Mouse (Mus musculus) urinary bladder, postnatal 14 days (tissue): ENCODE data around the gene Dok7.

Experiments
- DNase-seq: peaks from one replicate; pipeline ENCODE4 v3.0.0; 2021; ENCODE audit warnings: low spot score

The Dok7 gene

GRCm38 (mm10) chr5:35056604-35057432, at the start of gene Dok7:
Gene Dok7 (plus strand): TSS chr5:35056766.
- peak; percentile 31 for DNase-seq

GRCm38 (mm10) chr5:35009163-35009562, 47.4 kb upstream of the Dok7 start:
- no peak for DNase-seq

DNA sequence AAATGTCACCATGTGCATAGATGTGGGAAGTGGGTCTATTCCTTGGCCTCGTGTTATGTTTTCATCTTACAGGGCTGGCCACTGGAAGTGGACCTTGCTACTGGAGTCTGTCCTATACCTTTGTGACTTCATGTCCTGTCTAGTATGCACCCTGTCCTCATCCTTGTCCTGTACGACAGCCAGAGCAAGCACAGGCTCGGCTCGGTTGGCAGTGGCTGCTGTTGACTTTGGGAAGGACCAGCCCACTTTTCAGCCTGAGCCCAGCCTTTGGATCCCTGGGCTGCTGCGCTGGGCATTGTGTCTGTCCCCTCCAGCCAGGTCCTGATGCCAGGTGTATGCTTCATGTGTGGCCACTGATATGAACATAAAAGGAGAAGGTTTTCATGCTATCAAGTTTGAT, 45.9 kb upstream of the Dok7 start:
- DNase-seq = no peak

GRCm38 (mm10) chr5:35011156-35011923, 45.2 kb upstream of the Dok7 start:
- DNase-seq = no peak

DNA sequence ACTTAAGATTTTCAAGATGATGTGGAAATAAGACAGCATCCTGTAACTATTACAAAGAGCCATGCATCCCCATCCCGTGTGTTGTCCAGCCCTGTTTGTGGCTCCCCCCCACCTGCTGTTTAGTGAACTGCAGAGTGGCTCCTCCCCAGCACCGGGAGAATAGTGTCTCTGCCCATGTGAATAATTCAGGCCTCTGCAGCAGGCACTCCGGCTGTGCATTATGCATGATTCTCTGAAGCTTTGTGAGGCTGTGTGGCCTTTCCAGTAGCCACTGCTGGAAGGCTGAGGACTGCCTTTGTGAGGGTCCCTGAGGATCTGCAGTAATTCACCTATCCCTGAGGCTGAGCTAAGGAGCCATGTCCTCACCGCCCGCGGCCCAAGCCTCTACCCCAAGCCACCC, 42.5 kb upstream of the Dok7 start:
- DNase-seq = no peak

GRCm38 (mm10) chr5:35019673-35020300, 36.8 kb upstream of the Dok7 start:
- DNase-seq = no peak

GRCm38 (mm10) chr5:35020410-35021241, 35.9 kb upstream of the Dok7 start:
- no peak for DNase-seq

DNA sequence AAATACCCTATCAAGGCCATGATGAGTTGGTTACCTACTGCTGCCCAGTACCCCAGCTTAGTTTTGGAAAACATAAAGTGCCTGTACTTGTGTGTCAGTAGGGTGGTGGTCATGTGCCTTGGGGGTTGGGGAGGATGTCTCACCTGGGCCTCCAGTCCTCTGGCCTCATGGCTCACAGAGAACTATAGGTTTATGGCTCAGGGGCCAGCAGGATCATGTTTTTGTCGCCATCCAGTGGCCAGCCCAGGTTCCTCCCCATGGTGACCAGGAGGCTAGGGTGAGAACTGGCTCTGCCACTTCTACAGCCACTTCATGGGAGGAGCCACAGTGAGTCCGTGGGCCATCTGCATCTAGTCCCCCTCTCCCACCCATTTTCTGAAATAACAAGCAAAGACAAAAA, 31.6 kb upstream of the Dok7 start:
- peak; percentile 76 for DNase-seq

- no peak for DNase-seq
Observed at GRCm38 (mm10) chr5:35029303-35029702, 27.3 kb upstream of the Dok7 start.

DNA sequence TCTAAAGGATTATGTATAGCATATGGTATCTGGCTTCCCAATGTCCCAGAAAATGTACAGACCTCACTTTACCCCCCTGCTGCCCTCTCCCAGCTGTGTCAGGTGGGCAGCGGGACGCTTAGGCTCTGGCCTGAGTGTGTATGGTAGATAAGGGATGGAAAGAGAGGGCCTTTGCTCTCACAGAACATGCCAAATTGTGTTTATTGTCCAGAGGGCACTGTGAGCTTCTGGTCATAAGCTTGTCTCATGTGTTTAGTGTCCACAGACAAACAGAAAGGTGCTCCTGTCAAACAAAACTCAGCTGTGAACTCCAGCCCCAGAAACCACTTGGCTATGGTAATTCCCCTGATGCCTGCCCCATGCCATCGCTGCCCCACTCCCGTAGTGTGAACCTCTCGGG, 26.8 kb upstream of the Dok7 start:
- no peak for DNase-seq

- DNase-seq = peak; percentile 81
Observed at GRCm38 (mm10) chr5:35033068-35033467, 23.5 kb upstream of the Dok7 start.

- DNase-seq = no peak
Observed at GRCm38 (mm10) chr5:35033619-35034018, 22.9 kb upstream of the Dok7 start.

GRCm38 (mm10) chr5:35035141-35035540, 21.4 kb upstream of the Dok7 start:
- DNase-seq = no peak

- DNase-seq = no peak
Observed at GRCm38 (mm10) chr5:35035795-35036194, 20.8 kb upstream of the Dok7 start.

DNA sequence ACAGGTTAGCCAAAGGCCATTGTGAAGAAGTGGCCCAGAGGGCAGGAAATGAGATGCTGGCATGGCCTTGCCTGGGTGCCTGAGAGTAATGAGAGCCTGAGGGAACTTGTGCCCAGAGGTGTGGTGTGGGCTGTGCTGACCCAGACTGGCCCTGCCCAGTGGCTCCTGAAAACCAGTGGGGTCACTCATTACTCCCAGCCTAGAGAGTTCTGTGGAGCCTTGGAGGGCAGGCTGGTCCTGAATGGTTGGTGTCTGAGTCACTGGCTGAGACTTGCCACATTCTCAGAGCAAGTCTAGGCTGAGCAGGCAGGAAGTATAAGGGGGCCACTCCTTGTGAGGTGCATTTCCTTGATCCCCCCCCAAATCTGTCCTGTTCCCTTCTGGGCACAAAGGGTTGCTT, 19.1 kb upstream of the Dok7 start:
- peak; percentile 79 for DNase-seq

DNA sequence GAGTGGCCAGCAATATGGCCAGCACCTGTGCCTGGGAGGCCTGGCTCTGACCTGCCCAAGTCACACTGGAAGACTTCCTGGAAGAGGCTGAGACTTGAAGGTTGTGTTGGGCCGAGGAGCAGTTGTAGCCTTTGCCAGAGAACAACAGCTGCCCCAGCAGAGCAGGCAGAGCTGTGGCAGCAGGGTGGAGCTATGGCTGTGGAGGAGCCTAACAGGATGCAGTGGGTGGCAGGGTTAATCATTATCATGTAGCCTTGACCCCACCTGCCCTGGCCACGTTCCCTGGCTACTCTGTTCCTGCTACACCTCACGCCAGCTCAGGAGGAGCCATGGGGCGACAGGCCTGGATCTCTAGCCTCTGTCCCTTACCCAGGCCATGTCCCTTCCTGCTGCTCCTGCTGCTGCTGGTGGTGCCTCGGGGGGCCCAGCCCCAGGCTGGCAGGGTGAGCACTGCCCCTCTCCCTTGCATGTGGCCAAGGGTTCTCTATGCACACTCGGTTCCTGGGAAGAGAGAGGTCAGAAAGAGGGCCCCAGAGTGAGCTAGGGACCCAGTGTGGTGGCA, 15.2 kb upstream of the Dok7 start, which contains the start of gene Hgfac:
Gene Hgfac (plus strand): TSS at position 242 of the 562 bp plus-strand sequence.
- DNase-seq = peak; percentile 64

DNA sequence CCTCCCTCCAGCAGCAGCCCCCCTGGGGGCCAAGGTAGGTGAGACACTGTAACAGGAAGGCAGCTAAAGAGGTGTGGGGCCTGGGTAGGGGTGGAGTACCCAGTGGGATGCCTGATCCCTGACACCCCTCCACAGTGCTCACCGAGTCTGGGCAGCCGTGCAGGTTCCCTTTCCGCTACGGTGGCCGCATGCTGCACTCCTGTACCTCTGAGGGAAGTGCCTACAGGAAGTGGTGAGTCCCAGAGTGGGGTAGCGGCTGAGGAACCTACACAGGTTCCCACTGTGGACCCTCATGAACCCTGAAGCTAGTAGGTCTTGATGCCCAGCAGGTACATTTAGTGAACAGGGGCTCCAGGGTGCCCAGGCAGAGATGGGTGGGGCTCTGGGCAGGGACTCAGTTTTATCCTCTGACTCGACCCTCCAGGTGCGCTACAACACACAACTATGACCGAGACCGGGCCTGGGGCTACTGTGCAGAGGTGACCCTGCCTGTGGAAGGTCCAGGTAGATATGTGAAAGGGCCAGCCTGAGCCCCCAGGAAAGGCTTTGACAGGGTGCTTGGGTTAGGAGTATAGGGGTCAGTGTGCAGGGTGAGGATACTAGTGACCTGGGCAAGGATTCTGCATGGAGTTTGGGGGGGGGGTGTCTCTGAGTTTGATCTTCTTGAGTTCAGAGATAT, 14.0 kb upstream of the Dok7 start:
- no peak for DNase-seq

DNA sequence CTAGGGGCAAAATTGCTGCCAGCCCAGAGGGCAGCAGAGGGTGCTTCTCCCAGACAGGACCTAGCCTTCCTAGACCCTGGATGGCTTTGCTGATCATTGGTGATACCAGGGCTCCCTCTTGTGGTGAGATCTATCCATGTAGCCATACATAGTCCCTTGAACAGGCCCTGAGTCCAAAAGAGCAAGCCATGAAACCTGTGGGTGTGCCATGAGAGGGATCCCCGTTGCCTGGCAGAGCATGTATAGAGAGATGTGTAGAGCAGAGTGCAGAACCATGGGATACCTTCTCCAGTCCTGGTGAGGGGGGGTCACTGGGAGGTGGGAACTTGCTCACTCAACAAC, 13.5 kb upstream of the Dok7 start:
- DNase-seq = peak; percentile 83

DNA sequence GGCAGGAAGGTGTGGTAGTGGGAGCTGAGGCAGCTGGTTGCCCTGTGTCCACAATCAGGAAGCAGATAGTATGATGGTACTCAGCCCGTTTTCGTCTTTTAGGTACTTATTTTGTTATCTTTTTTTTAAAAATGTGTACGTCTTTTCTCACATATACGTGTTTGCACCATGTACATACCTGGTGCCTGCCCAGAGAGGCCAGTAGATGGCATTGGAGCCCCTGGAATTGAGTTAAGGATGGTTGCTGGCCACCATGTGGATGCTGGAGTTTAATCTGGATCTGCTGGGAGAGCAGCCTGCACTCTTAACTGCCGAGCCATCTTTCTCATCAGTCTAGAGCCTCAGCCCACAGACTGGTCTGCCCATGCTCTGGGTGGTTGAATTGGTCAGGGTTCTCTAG, 6.0 kb upstream of the Dok7 start:
- DNase-seq = no peak

DNA sequence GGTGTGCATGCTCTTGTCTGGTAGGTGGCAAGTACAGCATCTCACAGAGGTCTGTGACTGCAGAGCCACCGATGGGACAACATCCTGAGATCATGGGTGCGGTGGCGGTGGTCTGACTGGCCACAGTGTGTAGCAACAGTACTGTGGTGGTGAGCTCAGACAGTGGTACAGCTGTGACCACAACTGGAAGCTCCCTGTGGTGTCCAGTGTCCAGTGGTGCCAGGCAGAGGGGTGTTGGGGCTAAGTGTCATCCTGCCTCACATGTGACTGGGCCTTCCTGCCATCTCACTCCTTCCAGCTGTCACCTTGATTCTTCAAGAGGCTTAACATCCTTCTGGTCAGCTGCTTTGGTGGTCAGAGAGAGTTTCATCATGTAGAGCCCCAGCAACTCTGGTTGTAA, 1.9 kb upstream of the Dok7 start:
- DNase-seq = no peak

- DNase-seq = peak; percentile 55
Observed at GRCm38 (mm10) chr5:35055076-35055475, 1.5 kb upstream of the Dok7 start.
